Mouse (Mus musculus) stomach, postnatal 0 days (tissue): ENCODE data around the gene Emc7.

Source experiments
- CTCF ChIP-seq: IDR thresholded peaks from 2 replicates; pipeline ENCODE4 v1.5.1; 2016; ENCODE audit warnings: antibody characterized with exemption, low read depth, mild to moderate bottlenecking, moderate library complexity
- EP300 ChIP-seq: optimal IDR thresholded peaks from 2 replicates; pipeline ENCODE3; 2016; ENCODE audit warnings: antibody characterized with exemption

DNA sequence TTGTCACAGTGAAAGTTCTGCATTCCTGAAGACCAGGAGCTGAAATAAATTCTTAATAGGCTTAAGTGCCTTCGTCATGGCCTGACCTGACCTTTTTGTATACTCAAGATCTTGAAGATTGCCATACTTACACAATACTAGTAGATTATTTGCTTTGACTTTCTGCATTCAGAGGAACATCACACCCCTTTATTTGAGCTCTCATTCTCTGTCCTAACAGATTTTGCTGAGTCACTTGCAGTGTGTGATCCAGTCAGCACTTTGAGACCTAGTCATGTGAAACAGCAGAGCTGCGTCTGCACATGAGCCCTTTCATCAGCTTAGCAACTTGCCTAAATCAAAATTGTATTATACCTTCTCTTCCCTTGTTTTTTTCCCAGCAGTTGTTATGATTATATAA, 21.4 kb upstream of the Emc7 start:
- TF ChIP-seq CTCF, result no peak
- no peak for TF ChIP-seq EP300
